Mouse (Mus musculus) limb, embryonic 14.5 days (tissue): ENCODE measurements around the gene Hist1h2ao. TPM values are rescaled to one million over a fixed set of nuclear protein-coding genes. Genes with fewer than 3 reads are reported as not detected.
"Not testable (repeated sequence)": the region's sequence is repeated elsewhere in the genome, so short reads cannot be mapped to it uniquely, and the experiment has no call there.

Source experiments
- ATAC-seq: fragments of 200-750 bp; cut with Nextera tagmentation; 2 replicates; pipeline ENCODE4 v1.8.0; 2017; ENCODE audit warnings: low read depth, moderate number of reproducible peaks, moderate TSS enrichment; ENCODE audit not compliant: low FRiP score
- DNase-seq: peaks from one replicate; pipeline ENCODE4 v3.0.0-alpha.2; 2015; ENCODE audit warnings: low spot score
- H3K27ac ChIP-seq: fragments of 300-500 bp; sonication (generic); replicated peaks from 2 replicates; pipeline ENCODE4 v1.5.1; 2014; ENCODE audit warnings: low read depth, mild to moderate bottlenecking, low read length, moderate library complexity, mixed read lengths
- H3K27me3 ChIP-seq: fragments of 300-500 bp; sonication (generic); 2 replicates; pipeline ENCODE4 v1.6.1; 2014; ENCODE audit warnings: low read length, mixed read lengths; ENCODE audit not compliant: control insufficient read depth, insufficient read depth
- H3K36me3 ChIP-seq: fragments of 300-500 bp; sonication (generic); 2 replicates; pipeline ENCODE4 v1.6.1; 2014; ENCODE audit warnings: mild to moderate bottlenecking, low read length, moderate library complexity, mixed read lengths; ENCODE audit not compliant: control insufficient read depth, insufficient read depth
- H3K4me1 ChIP-seq: fragments of 300-500 bp; sonication (generic); 2 replicates; pipeline ENCODE4 v1.6.1; 2014; ENCODE audit warnings: antibody characterized with exemption, low read length, mixed read lengths; ENCODE audit not compliant: control insufficient read depth, insufficient read depth
- H3K4me2 ChIP-seq: fragments of 300-500 bp; sonication (generic); replicated peaks from 2 replicates; pipeline ENCODE4 v1.6.1; 2014; ENCODE audit warnings: low read depth, mild to moderate bottlenecking, low read length, moderate library complexity; ENCODE audit not compliant: severe bottlenecking
- H3K4me3 ChIP-seq: fragments of 300-500 bp; sonication (generic); replicated peaks from 2 replicates; pipeline ENCODE4 v1.5.1; 2014; ENCODE audit warnings: low read length
- H3K9ac ChIP-seq: fragments of 300-500 bp; sonication (generic); 2 replicates; pipeline ENCODE4 v1.6.1; 2014; ENCODE audit warnings: mild to moderate bottlenecking, low read depth, low read length, moderate library complexity; ENCODE audit not compliant: severe bottlenecking
- H3K9me3 ChIP-seq: fragments of 300-500 bp; sonication (generic); 2 replicates; pipeline ENCODE4 v1.6.1; 2016; ENCODE audit warnings: low read length; ENCODE audit not compliant: control insufficient read depth
- POLR2A ChIP-seq: fragments of 200-500 bp; IDR thresholded peaks from 2 replicates; pipeline ENCODE4 v1.8.0; 2012; ENCODE audit warnings: inconsistent platforms, mild to moderate bottlenecking, moderate library complexity, borderline replicate concordance; ENCODE audit not compliant: insufficient read depth, insufficient read length; ENCODE audit errors: extremely low read depth
- WGBS: fragments of 180-500 bp; shearing (Covaris S2); extraction: QIAGEN DNeasy Blood & Tissue Kit; methylation state at CpG from one replicate; pipeline ENCODE4 v1.1.7; 2014; 5-methylcytosine and 5-hydroxymethylcytosine counted together
- polyA plus RNA-seq, 2 experiments: library from polyadenylated mRNA; depleted of rRNA in 1 of 2; stranded (reverse) in 1 of 2; unstranded in 1 of 2; fragments of >200 nt; fragmentation: Nextera tagmentation in 1 of 2; extraction: Ambion mirVana in 1 of 2; gene quantifications; 2 replicates each; pipeline versions ENCODE4 v1.2.1 to v1.2.3; 2012 to 2014

Gene Hist1h2ao
- polyA plus RNA-seq, 2 experiments, result not detected

DNA sequence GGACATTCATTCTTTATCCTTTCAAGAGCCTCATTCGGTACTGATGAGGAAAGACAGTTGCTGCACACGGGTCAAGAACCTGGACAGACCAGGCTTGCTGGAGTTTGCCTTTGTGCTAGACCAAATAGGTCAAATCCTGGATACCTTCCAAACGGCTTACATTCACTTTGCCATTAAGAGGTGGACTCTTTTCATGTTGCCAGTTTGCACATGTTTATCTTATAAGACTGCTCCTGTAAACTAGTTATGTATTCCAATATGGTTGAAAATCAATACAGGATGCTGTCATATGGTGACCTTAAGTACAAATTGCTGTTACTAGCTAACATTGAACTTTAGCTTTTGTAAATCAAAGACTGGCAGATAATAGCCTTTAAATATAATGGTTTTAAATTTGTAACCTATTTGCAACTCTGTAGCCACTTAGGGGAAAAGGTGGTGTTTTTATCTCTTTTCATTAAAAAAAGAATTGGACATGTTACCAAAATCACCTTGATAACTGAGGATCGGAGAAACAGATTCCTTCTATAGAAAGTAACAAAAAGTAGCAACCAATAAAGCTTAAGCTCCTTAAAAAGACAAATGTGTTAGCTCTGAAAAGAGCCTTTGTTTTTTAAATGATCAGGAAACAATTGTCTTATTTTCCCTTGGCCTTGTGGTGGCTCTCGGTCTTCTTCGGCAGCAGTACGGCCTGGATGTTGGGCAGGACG is 23.9 kb upstream of the Hist1h2ao start:
- no peaks in the 10 kb centered on the region for H3K27me3 ChIP-seq
- no peaks in the 10 kb centered on the region for H3K36me3 ChIP-seq
- peak overlapping the region; percentile 52 for H3K9ac ChIP-seq
- peak overlapping the region; percentile 37 for H3K4me3 ChIP-seq
- no peaks in the 10 kb centered on the region for H3K9me3 ChIP-seq
- peak overlapping the region; percentile 50 for H3K4me2 ChIP-seq
- WGBS, result 11% methylated on average over 8 of the region's 8 CpGs
- peaks cover 27% of the 10 kb centered on the region for H3K4me1 ChIP-seq
- no peak for ATAC-seq
- H3K27ac ChIP-seq, result peak overlapping the region; percentile 85
- peak; percentile 72; the same call in 1 of the 2 replicates for TF ChIP-seq POLR2A
- peak; percentile 50 for DNase-seq

DNA sequence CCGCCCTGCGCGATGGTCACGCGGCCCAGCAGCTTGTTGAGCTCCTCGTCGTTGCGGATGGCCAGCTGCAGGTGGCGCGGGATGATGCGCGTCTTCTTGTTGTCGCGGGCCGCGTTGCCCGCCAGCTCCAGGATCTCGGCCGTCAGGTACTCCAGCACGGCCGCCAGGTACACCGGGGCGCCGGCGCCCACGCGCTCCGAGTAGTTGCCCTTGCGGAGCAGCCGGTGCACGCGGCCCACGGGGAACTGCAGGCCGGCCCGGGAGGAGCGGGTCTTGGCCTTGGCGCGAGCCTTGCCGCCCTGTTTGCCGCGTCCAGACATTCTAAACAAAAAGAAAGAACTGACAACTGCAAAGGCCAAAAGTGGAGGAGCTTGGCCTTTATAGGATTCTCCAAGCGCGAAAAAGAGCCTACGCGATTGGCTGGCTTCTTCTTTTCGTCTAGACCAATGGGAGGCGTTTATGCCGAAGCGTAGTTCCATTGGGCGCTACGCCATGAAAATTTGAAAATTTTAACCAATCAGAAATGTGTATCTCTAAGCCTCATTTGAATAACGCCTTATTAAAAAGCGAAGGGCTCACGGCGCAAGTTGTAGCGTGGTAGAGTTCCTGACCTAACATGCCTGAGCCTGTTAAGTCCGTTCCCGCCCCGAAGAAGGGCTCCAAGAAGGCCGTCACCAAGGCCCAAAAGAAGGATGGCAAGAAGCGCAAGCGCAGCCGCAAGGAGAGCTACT is 23.2 kb upstream of the Hist1h2ao start, which contains the start of the genes Hist1h2an and Hist1h2bp:
TSS of gene Hist1h2an (minus strand) at position 320 of the 731 bp plus-strand sequence.
TSS of gene Hist1h2bp (plus strand) at position 563 of the 731 bp plus-strand sequence.
- peak; percentile 91 for ATAC-seq
- not testable (repeated sequence) for H3K36me3 ChIP-seq, H3K27me3 ChIP-seq, H3K9me3 ChIP-seq
- DNase-seq, result peak; percentile 99
- Histone ChIP-seq H3K27ac (peak within 1 kb of the TSS; percentile 85), H3K4me1 (peaks cover 27% of the 10 kb centered on the region), H3K9ac (peak within 1 kb of the TSS; percentile 52), H3K4me3 (peak within 1 kb of the TSS; percentile 37), H3K4me2 (peak within 1 kb of the TSS; percentile 50)
- under 1% methylated on average over 29 of the region's 63 CpGs for WGBS
- peak; percentile 40; the same call in 1 of the 2 replicates for TF ChIP-seq POLR2A

DNA sequence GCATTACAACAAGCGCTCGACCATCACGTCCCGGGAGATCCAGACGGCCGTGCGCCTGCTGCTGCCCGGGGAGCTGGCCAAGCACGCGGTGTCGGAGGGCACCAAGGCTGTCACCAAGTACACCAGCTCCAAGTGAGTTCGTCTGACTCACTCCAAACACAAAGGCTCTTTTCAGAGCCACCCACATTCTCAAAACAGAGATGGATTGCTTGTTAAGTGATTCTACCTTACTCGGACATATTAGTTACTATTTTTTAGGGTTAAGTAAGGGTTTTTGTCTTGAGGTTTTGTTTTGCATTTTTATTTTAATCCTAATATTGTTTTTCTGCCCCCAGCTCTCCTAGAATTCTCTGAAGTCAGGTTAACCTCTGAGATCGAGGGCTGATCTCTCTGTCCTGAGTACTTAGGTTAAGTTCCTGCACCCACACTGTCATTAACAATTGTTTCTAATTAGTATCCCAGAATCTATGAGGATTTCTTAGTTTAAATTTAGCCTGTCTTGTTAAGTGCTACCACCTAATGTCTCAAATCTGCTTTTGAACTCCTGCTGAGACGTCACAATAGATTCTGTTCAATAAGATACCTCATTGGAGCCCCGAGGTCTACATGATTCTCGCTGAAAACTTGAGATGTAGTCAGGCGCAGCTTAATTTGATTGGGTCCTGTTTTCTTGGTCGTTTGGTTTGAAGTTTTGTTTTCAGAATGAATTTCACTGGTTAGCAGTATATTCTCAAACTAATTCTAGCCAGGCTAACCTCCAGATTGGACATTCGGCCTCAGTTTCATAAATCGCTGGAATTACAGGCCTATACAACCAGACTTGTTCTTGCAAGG is 22.3 kb upstream of the Hist1h2ao start:
- Histone ChIP-seq H3K4me2 (peak overlapping the region; percentile 46), H3K9ac (peak overlapping the region; percentile 50), H3K4me1 (peaks cover 27% of the 10 kb centered on the region), H3K27me3 (no peaks in the 10 kb centered on the region), H3K9me3 (no peaks in the 10 kb centered on the region), H3K4me3 (peak overlapping the region; percentile 37), H3K36me3 (no peaks in the 10 kb centered on the region), H3K27ac (peak overlapping the region; percentile 79)
- DNase-seq (peak; percentile 18), ATAC-seq (no peak)
- 20% methylated on average over 11 of the region's 21 CpGs for WGBS
- TF ChIP-seq POLR2A, result no peak

DNA sequence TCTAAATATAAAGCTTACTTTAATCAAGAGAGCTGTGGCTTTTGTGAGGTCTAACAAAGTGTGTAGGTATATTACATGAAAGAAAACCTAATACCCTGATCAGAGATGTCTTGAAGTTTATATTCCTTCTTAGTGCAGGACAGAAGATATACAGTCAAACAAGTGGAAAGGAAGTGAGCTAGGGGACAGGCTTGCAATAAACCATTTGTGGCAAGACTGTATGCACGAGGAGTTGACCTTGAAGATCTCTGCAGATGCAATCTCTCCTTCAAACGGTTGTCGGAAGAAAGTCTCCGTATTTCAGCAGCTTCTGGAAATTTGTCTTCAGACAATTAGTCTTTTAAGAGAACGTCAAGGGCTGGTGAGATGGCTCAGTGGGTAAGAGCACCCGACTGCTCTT is 20.3 kb upstream of the Hist1h2ao start:
- Histone ChIP-seq H3K9me3 (no peaks in the 10 kb centered on the region), H3K4me3 (no peak overlapping the region), H3K27me3 (no peaks in the 10 kb centered on the region), H3K27ac (no peak overlapping the region), H3K4me2 (no peak overlapping the region), H3K4me1 (peaks cover 19% of the 10 kb centered on the region), H3K9ac (no peak overlapping the region), H3K36me3 (no peaks in the 10 kb centered on the region)
- ATAC-seq, result no peak
- WGBS, result 58% methylated on average over 6 of the region's 6 CpGs
- no peak for DNase-seq
- no peak for TF ChIP-seq POLR2A
